Mouse (Mus musculus) left cerebral cortex, postnatal 14 days (tissue): ENCODE data around the gene Hnf4a. TPM values are rescaled to one million over a fixed set of nuclear protein-coding genes. Genes with fewer than 3 reads are reported as not detected.
A peak's percentile ranks its signal among the peaks of the same experiment; 100 is the strongest.

Experiments used
- DNase-seq, 2 experiments: peaks; one replicate each; pipeline ENCODE4 v3.0.0; 2021 to 2022; ENCODE audit warnings: low spot score in 2 of 2, mixed read lengths in 1 of 2
- intact Hi-C: fragments of 180-260 bp; cut with DNase I; formaldehyde crosslinking; loops from one replicate; pipeline ENCODE4 v1.15.1; 2025
- total RNA-seq, 2 experiments: library from RNA; stranded (reverse); gene quantifications; 2 replicates each; pipeline ENCODE4 v1.2.3; 2021

The Hnf4a gene
- total RNA-seq, 2 experiments from 2014 or later = not detected

- DNase-seq = no peak
- intact Hi-C loops = no loop called here
These were observed 16.8 kb upstream of the Hnf4a start for GRCm38 (mm10) chr2:163489725-163490291.

GRCm38 (mm10) chr2:163490656-163491055, 16.0 kb upstream of the Hnf4a start:
- intact Hi-C loops = no loop called here
- DNase-seq = peak in 1 of 2 experiments; percentile 20

- peak; percentile 19 to 34 for DNase-seq
- intact Hi-C loops = no loop called here
These were observed 15.3 kb upstream of the Hnf4a start for GRCm38 (mm10) chr2:163491351-163491750.

GRCm38 (mm10) chr2:163492018-163492417, 14.6 kb upstream of the Hnf4a start, which contains the start of gene R3hdml:
Gene R3hdml, plus strand, starts transcription at chr2:163492318.
- intact Hi-C loops = no loop called here
- DNase-seq = no peak

GRCm38 (mm10) chr2:163493031-163493430, 13.6 kb upstream of the Hnf4a start:
- no peak for DNase-seq
- intact Hi-C loops = no loop called here

GRCm38 (mm10) chr2:163493976-163494375, 12.6 kb upstream of the Hnf4a start:
- intact Hi-C loops = no loop called here

GRCm38 (mm10) chr2:163494456-163494855, 12.2 kb upstream of the Hnf4a start:
- no peak for DNase-seq
- intact Hi-C loops = no loop called here

More at GRCm38 (mm10) chr2:163493976-163494375, 12.6 kb upstream of the Hnf4a start:
- no peak for DNase-seq

- intact Hi-C loops = no loop called here
- DNase-seq = no peak
These were observed 4.4 kb upstream of the Hnf4a start for GRCm38 (mm10) chr2:163502219-163502618.

- intact Hi-C loops = no loop called here
- no peak for DNase-seq
These were observed 3.4 kb upstream of the Hnf4a start for GRCm38 (mm10) chr2:163503191-163503590.

GRCm38 (mm10) chr2:163525761-163526243, 19.2 kb downstream of the Hnf4a start:
- DNase-seq = no peak
- intact Hi-C loops = no loop called here

- DNase-seq = no peak
These were observed 20.9 kb downstream of the Hnf4a start for GRCm38 (mm10) chr2:163527497-163527896.

GRCm38 (mm10) chr2:163530418-163530817, 23.8 kb downstream of the Hnf4a start:
- no peak for DNase-seq
- intact Hi-C loops = loop anchor here (10.0 kb wide), 2 partner anchors 184 to 294 kb away; partner anchors contain the start of gene Ccn5

More at GRCm38 (mm10) chr2:163527497-163527896, 20.9 kb downstream of the Hnf4a start:
- intact Hi-C loops = no loop called here

- intact Hi-C loops = loop anchor here (10.0 kb wide), 2 partner anchors 183 to 293 kb away; partner anchors contain the start of gene Ccn5
- peak; percentile 79 to 83 for DNase-seq
These were observed 25.3 kb downstream of the Hnf4a start for GRCm38 (mm10) chr2:163531917-163532316.

- intact Hi-C loops = loop anchor here (10.0 kb wide), 2 partner anchors 182 to 292 kb away; partner anchors contain the start of gene Ccn5
These were observed 26.6 kb downstream of the Hnf4a start for GRCm38 (mm10) chr2:163533226-163533625.

GRCm38 (mm10) chr2:163534958-163535524, 28.4 kb downstream of the Hnf4a start:
- peak; percentile 96 for DNase-seq
- intact Hi-C loops = loop anchor here (2.0 to 10.0 kb wide), 3 partner anchors 64 to 290 kb away; partner anchors contain the start of gene Ccn5

More at GRCm38 (mm10) chr2:163533226-163533625, 26.6 kb downstream of the Hnf4a start:
- DNase-seq = no peak

- intact Hi-C loops = loop anchor here (10.0 kb wide), 2 partner anchors 177 to 287 kb away; partner anchors contain the start of gene Ccn5
These were observed 30.8 kb downstream of the Hnf4a start for GRCm38 (mm10) chr2:163537443-163537842.

GRCm38 (mm10) chr2:163538410-163538809, 31.8 kb downstream of the Hnf4a start:
- no peak for DNase-seq
- intact Hi-C loops = loop anchor here (10.0 kb wide), 2 partner anchors 176 to 286 kb away; partner anchors contain the start of gene Ccn5

More at GRCm38 (mm10) chr2:163537443-163537842, 30.8 kb downstream of the Hnf4a start:
- no peak for DNase-seq

- DNase-seq = no peak
- intact Hi-C loops = loop anchor here (10.0 kb wide), 2 partner anchors 175 to 285 kb away; partner anchors contain the start of gene Ccn5
These were observed 32.9 kb downstream of the Hnf4a start for GRCm38 (mm10) chr2:163539321-163540040.

GRCm38 (mm10) chr2:163540231-163541117, 33.9 kb downstream of the Hnf4a start:
- no peak for DNase-seq
- intact Hi-C loops = no loop called here
